Mouse (Mus musculus): ENCODE measurements around the gene Adamtsl4.
A peak's percentile ranks its signal among the peaks of the same experiment; 100 is the strongest.
"Not testable (repeated sequence)": the region's sequence is repeated elsewhere in the genome, so short reads cannot be mapped to it uniquely, and the experiment has no call there.

Adamtsl4 gene

GRCm38 (mm10) chr3:95660788-95661478 lies 26.8 kb downstream of the Adamtsl4 start:
- no peak for DNase-seq (ENCODE audit: low spot score)

GRCm38 (mm10) chr3:95659948-95660347 lies 27.8 kb downstream of the Adamtsl4 start:
- DNase-seq (ENCODE audit: low spot score), result no peak

GRCm38 (mm10) chr3:95658868-95659712 lies 28.6 kb downstream of the Adamtsl4 start:
- DNase-seq (ENCODE audit: low spot score), result no peak

- DNase-seq (ENCODE audit: low spot score), result peak; percentile 86
Observed at GRCm38 (mm10) chr3:95658236-95658867, 29.4 kb downstream of the Adamtsl4 start, which contains the start of gene Mcl1. TSS of gene Mcl1 (plus strand) at chr3:95658788.

GRCm38 (mm10) chr3:95657711-95658110 lies 30.0 kb downstream of the Adamtsl4 start:
- DNase-seq (ENCODE audit: low spot score), result no peak

- no peak for DNase-seq (ENCODE audit: low spot score)
Observed at GRCm38 (mm10) chr3:95657108-95657507, 30.6 kb downstream of the Adamtsl4 start.

GRCm38 (mm10) chr3:95655437-95655836 lies 32.3 kb downstream of the Adamtsl4 start:
- no peak for DNase-seq (ENCODE audit: low spot score)

GRCm38 (mm10) chr3:95654371-95654770 lies 33.3 kb downstream of the Adamtsl4 start:
- not testable (repeated sequence) for DNase-seq (ENCODE audit: low spot score)

GRCm38 (mm10) chr3:95653473-95654034 lies 34.2 kb downstream of the Adamtsl4 start:
- DNase-seq (ENCODE audit: low spot score), result no peak

GRCm38 (mm10) chr3:95652871-95653270 lies 34.8 kb downstream of the Adamtsl4 start:
- no peak for DNase-seq (ENCODE audit: low spot score)

GRCm38 (mm10) chr3:95652204-95652811 lies 35.4 kb downstream of the Adamtsl4 start:
- no peak for DNase-seq (ENCODE audit: low spot score)

GRCm38 (mm10) chr3:95651391-95652203 lies 36.1 kb downstream of the Adamtsl4 start:
- no peak for DNase-seq (ENCODE audit: low spot score)

- no peak for DNase-seq (ENCODE audit: low spot score)
Observed at GRCm38 (mm10) chr3:95651033-95651373, 36.7 kb downstream of the Adamtsl4 start.

GRCm38 (mm10) chr3:95650276-95651032 lies 37.3 kb downstream of the Adamtsl4 start:
- no peak for DNase-seq (ENCODE audit: low spot score)

- DNase-seq (ENCODE audit: low spot score), result no peak
Observed at GRCm38 (mm10) chr3:95648016-95648415, 39.7 kb downstream of the Adamtsl4 start.

- DNase-seq (ENCODE audit: low spot score), result no peak
Observed at GRCm38 (mm10) chr3:95645313-95646235, 42.1 kb downstream of the Adamtsl4 start.

GRCm38 (mm10) chr3:95643097-95643496 lies 44.6 kb downstream of the Adamtsl4 start:
- DNase-seq (ENCODE audit: low spot score), result no peak

- DNase-seq (ENCODE audit: low spot score), result no peak
Observed at GRCm38 (mm10) chr3:95639694-95640093, 48.0 kb downstream of the Adamtsl4 start.

GRCm38 (mm10) chr3:95636072-95636471 lies 51.6 kb downstream of the Adamtsl4 start:
- DNase-seq (ENCODE audit: low spot score), result no peak
